Comparison of ENCODE assay signal across 10 mouse cellular contexts in the genomic region with DNA sequence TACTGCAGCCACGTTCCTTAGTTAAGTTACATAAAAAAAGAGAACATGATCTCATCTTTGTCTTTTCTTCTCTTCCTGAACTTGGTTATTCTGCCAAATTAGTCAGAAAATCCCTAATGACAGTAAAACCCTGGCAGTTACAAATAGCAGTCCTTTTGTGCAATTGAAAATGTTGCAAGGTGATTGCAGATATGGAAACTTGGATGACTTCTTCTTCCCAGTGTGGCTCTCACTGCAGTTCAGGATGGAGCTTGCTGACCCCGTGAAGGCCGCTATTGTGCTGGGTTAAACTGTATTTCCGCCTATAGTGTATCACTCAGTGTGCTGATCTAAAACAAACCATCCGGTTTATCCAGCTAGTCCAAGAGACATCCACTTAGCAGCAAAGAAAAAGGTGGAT. TPM values are rescaled to one million over a fixed set of nuclear protein-coding genes. Genes with fewer than 3 reads are reported as not detected.
DNase-seq lines count a peak whose midpoint lies in the region; ATAC-seq and TF ChIP-seq lines count a peak whose summit lies in the region.
"Had no signal": no experiment of that assay in that cellular context is flagged by ENCODE, and none has a peak within 500 bp of the region (broad histone marks: within the 10 kb centered on the region; RNA-seq: fewer than 3 reads in every experiment).

No protein-coding gene starts in this region.

- H3K4me1 ChIP-seq in liver, postnatal 0 days (ENCODE audit: insufficient read depth): peaks cover 2% of the 10 kb centered on the region
- H3K4me1 ChIP-seq in liver, embryonic 11.5 days (replicated peaks; ENCODE audit: control insufficient read depth, insufficient read depth, low read length): no peaks in the 10 kb centered on the region
- peaks cover 3% of the 10 kb centered on the region; the same call in 1 of the 2 replicates for H3K4me1 ChIP-seq in intestine, embryonic 16.5 days (ENCODE audit: control insufficient read depth, insufficient read depth, low read length)
- H3K4me1 ChIP-seq: forebrain, embryonic 12.5 days; midbrain, embryonic 12.5 days had no signal

- no peak overlapping the region for H3K27ac ChIP-seq in liver, postnatal 0 days (ENCODE audit: low read depth)
- H3K27ac ChIP-seq in liver, embryonic 11.5 days (ENCODE audit: low read depth, low read length): no peak overlapping the region
- no peak overlapping the region for H3K27ac ChIP-seq in intestine, embryonic 16.5 days (ENCODE audit: low read length)
- H3K27ac ChIP-seq: forebrain, embryonic 12.5 days; midbrain, embryonic 12.5 days had no signal

- no peak overlapping the region for H3K4me2 ChIP-seq in liver, postnatal 0 days (ENCODE audit: low read depth, low read length)
- H3K4me2 ChIP-seq in liver, embryonic 11.5 days: no peak overlapping the region
- no peak overlapping the region for H3K4me2 ChIP-seq in intestine, embryonic 16.5 days (ENCODE audit: low read depth, low read length)
- H3K4me2 ChIP-seq: forebrain, embryonic 12.5 days; midbrain, embryonic 12.5 days had no signal

- H3K27me3 ChIP-seq in liver, postnatal 0 days (ENCODE audit: insufficient read depth, low read length): no peaks in the 10 kb centered on the region
- no peaks in the 10 kb centered on the region for H3K27me3 ChIP-seq in liver, embryonic 11.5 days (replicated peaks; ENCODE audit: control insufficient read depth, insufficient read depth, low read length)
- H3K27me3 ChIP-seq in intestine, embryonic 16.5 days (replicated peaks; ENCODE audit: control insufficient read depth, insufficient read depth, low read length): no peaks in the 10 kb centered on the region
- H3K27me3 ChIP-seq: midbrain, embryonic 12.5 days had no signal

- H3K4me3 ChIP-seq in liver, postnatal 0 days (ENCODE audit: low read depth, low read length): no peak overlapping the region
- no peak overlapping the region for H3K4me3 ChIP-seq in liver, embryonic 11.5 days (ENCODE audit: low read depth, low read length)
- no peak overlapping the region for H3K4me3 ChIP-seq in intestine, embryonic 16.5 days (ENCODE audit: low read length)
- H3K4me3 ChIP-seq: forebrain, embryonic 12.5 days; midbrain, embryonic 12.5 days had no signal

- no peak for TF ChIP-seq CTCF in liver, postnatal 0 days (IDR thresholded peaks at IDR 0.05; ENCODE audit: low read depth)

- no peak overlapping the region for H3K9ac ChIP-seq in liver, postnatal 0 days (replicated peaks)
- H3K9ac ChIP-seq in liver, embryonic 11.5 days (ENCODE audit: low read depth, low read length): no peak overlapping the region
- no peak overlapping the region for H3K9ac ChIP-seq in intestine, embryonic 16.5 days (ENCODE audit: low read depth, low read length)
- H3K9ac ChIP-seq: forebrain, embryonic 12.5 days; midbrain, embryonic 12.5 days had no signal

- H3K9me3 ChIP-seq in liver, postnatal 0 days (ENCODE audit: low read length): no peaks in the 10 kb centered on the region
- H3K9me3 ChIP-seq in liver, embryonic 11.5 days (ENCODE audit: control insufficient read depth, low read length): no peaks in the 10 kb centered on the region
- H3K9me3 ChIP-seq in intestine, embryonic 16.5 days (ENCODE audit: control insufficient read depth, low read length): no peaks in the 10 kb centered on the region
- H3K9me3 ChIP-seq: forebrain, embryonic 12.5 days; midbrain, embryonic 12.5 days had no signal

- H3K36me3 ChIP-seq in liver, postnatal 0 days (replicated peaks; ENCODE audit: insufficient read depth, low read length): no peaks in the 10 kb centered on the region
- no peaks in the 10 kb centered on the region for H3K36me3 ChIP-seq in liver, embryonic 11.5 days (ENCODE audit: control insufficient read depth, insufficient read depth, low read length)
- H3K36me3 ChIP-seq in intestine, embryonic 16.5 days (ENCODE audit: control insufficient read depth, insufficient read depth, low read length): no peaks in the 10 kb centered on the region
- H3K36me3 ChIP-seq: forebrain, embryonic 12.5 days; midbrain, embryonic 12.5 days had no signal

- no peak for ATAC-seq in liver, postnatal 0 days
- ATAC-seq in liver, embryonic 11.5 days (replicated peaks; ENCODE audit: low FRiP score): no peak
- no peak for ATAC-seq in intestine, embryonic 16.5 days

- TF ChIP-seq EP300 in liver, postnatal 0 days (IDR thresholded peaks at IDR 0.05; ENCODE audit: low read depth): peak; percentile 36; the same call in 1 of the 2 replicates

- DNase-seq in liver, postnatal 0 days: no peak
- DNase-seq in liver, embryonic 11.5 days (ENCODE audit: low spot score): no peak
- DNase-seq in heart, adult 9 months (ENCODE audit: low spot score in 2 of 2): peak; percentile 66 to 78
- DNase-seq in kidney, postnatal 36 days: peak; percentile 40 to 58
- no peak for DNase-seq in embryo, embryonic 10 days (ENCODE audit: low spot score)
- DNase-seq in left cerebral cortex, adult 11 months (ENCODE audit: low spot score): no peak
- DNase-seq: cerebellum, postnatal 10 days had no signal

- WGBS in liver, postnatal 0 days (ENCODE audit: insufficient replicate concordance): 55% methylated on average over 5 of the region's 5 CpGs
- 74% methylated on average over 5 of the region's 5 CpGs for WGBS in liver, embryonic 11.5 days
- WGBS in intestine, embryonic 16.5 days: 66% methylated on average over 5 of the region's 5 CpGs

RNA-seq across cellular contexts. Expression of gene Sntb2, which starts 36.4 kb away (rescaled TPM):
- polyA plus RNA-seq in liver, postnatal 0 days (2015; fragmentation: Nextera tagmentation; extraction: Ambion mirVana): 1.8 and 1.9 TPM in 2 replicates
- 4.2 and 4.9 TPM in 2 replicates for polyA plus RNA-seq in liver, embryonic 11.5 days (2014; fragmentation: Nextera tagmentation; extraction: Ambion mirVana)
- 8.5 and 9.1 TPM in 2 replicates for polyA plus RNA-seq in intestine, embryonic 16.5 days (2015; fragmentation: Nextera tagmentation; extraction: Ambion mirVana)

RNA-seq across cellular contexts. Expression of gene Vps4a, which starts 59.1 kb away (rescaled TPM):
- 16.8 and 18.3 TPM in 2 replicates for polyA plus RNA-seq in liver, postnatal 0 days (2015; fragmentation: Nextera tagmentation; extraction: Ambion mirVana)
- 49.8 and 52.4 TPM in 2 replicates for polyA plus RNA-seq in liver, embryonic 11.5 days (2014; fragmentation: Nextera tagmentation; extraction: Ambion mirVana)
- 53.9 and 56.9 TPM in 2 replicates for polyA plus RNA-seq in intestine, embryonic 16.5 days (2015; fragmentation: Nextera tagmentation; extraction: Ambion mirVana)

Comparison
In these comparisons a context has a peak if more than half of its experiments do, and no peak if none do; other contexts are left out.
1. DNase-seq: peak in heart, adult 9 months (2 of 2) and kidney, postnatal 36 days (2 of 2); none in liver, postnatal 0 days (single experiment), liver, embryonic 11.5 days (single experiment), embryo, embryonic 10 days (single experiment) and left cerebral cortex, adult 11 months (single experiment).